ENCODE assay signal across 19 mouse cellular contexts in the genomic region with DNA sequence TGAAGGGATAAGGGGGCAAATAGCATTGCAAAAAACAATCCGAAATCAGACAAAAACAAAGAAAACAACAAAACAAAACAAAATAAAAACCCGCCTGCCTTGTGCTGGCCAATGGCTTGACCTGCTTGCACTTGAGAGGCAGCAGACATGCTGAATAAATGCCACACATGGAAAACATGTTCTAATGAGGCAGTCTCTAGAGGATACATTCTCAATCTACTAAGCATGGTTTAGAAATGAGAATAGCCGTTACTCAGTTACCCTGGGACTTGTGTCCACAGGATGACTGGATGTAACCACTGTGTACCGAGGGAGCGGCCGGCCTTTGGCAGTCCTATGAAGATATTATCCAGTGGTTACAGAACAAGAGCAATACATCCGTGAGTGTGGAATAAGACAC. TPM values are rescaled to one million over a fixed set of nuclear protein-coding genes. Genes with fewer than 3 reads are reported as not detected.
"Had no signal": no experiment of that assay in that cellular context is flagged by ENCODE, and none has a peak within 500 bp of the region (broad histone marks: within the 10 kb centered on the region; RNA-seq: fewer than 3 reads in every experiment).

No protein-coding gene starts in this region.

- DNase-seq: liver, postnatal 0 days; lung, adult 2 months; lung, postnatal 14 days; lung, postnatal 36 days; right cerebral cortex, postnatal 14 days; thymus, adult 2 months; thymus, postnatal 36 days had no signal

- H3K27me3 ChIP-seq: liver, embryonic 15.5 days; lung, embryonic 15.5 days; megakaryocyte, embryonic 14.5 days; midbrain, embryonic 12.5 days; neural tube, embryonic 12.5 days; stomach, embryonic 15.5 days had no signal

- H3K4me3 ChIP-seq: liver, embryonic 15.5 days; lung, embryonic 15.5 days; megakaryocyte, embryonic 14.5 days; midbrain, embryonic 12.5 days; neural tube, embryonic 12.5 days; stomach, embryonic 15.5 days had no signal

- H3K4me2 ChIP-seq: liver, embryonic 15.5 days; lung, embryonic 15.5 days; midbrain, embryonic 12.5 days; neural tube, embryonic 12.5 days; stomach, embryonic 15.5 days had no signal

- H3K27ac ChIP-seq: liver, embryonic 15.5 days; lung, embryonic 15.5 days; macrophage; midbrain, embryonic 12.5 days; neural tube, embryonic 12.5 days; stomach, embryonic 15.5 days; stomach, postnatal 0 days had no signal

- H3K36me3 ChIP-seq: liver, embryonic 15.5 days; lung, embryonic 15.5 days; midbrain, embryonic 12.5 days; neural tube, embryonic 12.5 days; stomach, embryonic 15.5 days had no signal

- H3K9ac ChIP-seq: liver, embryonic 15.5 days; liver, postnatal 0 days; lung, embryonic 15.5 days; midbrain, embryonic 12.5 days; neural tube, embryonic 12.5 days; stomach, embryonic 15.5 days had no signal

- H3K9me3 ChIP-seq: liver, embryonic 15.5 days; lung, embryonic 15.5 days; midbrain, embryonic 12.5 days; neural tube, embryonic 12.5 days; stomach, embryonic 15.5 days had no signal

- H3K4me1 ChIP-seq: liver, embryonic 15.5 days; megakaryocyte, embryonic 14.5 days; neural tube, embryonic 12.5 days; stomach, embryonic 15.5 days had no signal

- ATAC-seq: liver, postnatal 0 days; lung, postnatal 0 days; midbrain, embryonic 16.5 days had no signal

RNA-seq across cellular contexts. Expression of a gene that starts 33.9 kb away (rescaled TPM):
- total RNA-seq: monocyte, adult 5-6 weeks; neutrophil, adult 5-6 weeks had no signal
